Mouse (Mus musculus) CH12.LX (cell line): ENCODE measurements at regions not wholly inside any gene's neighbourhood (a gene's known extent, or its start where the extent isn't known, plus 50 kb on each side); places are given as distances from the start of the nearest gene placed in this dataset.

Experiments used
- DNase-seq: peaks from one replicate; pipeline ENCODE4 v3.0.0-alpha.2; 2013; ENCODE audit errors: extremely low read depth
- H3K27ac ChIP-seq: 2 replicates; pipeline ENCODE4 v1.5.1; 2012; ENCODE audit warnings: low read depth, mild to moderate bottlenecking, control low read depth, moderate library complexity; ENCODE audit not compliant: insufficient read depth
- H3K27me3 ChIP-seq: replicated peaks from 2 replicates; pipeline ENCODE3; 2012; ENCODE audit warnings: inconsistent platforms
- H3K36me3 ChIP-seq, 2 experiments: replicated peaks in 1 of 2; 2 replicates each; pipeline versions ENCODE3 to v1.6.1; 2012; ENCODE audit warnings: inconsistent platforms in 1 of 2, low read length in 1 of 2, mild to moderate bottlenecking in 1 of 2, mixed read lengths in 1 of 2, moderate library complexity in 1 of 2; ENCODE audit not compliant: control insufficient read depth in 1 of 2, insufficient read depth in 1 of 2
- H3K4me1 ChIP-seq, 2 experiments: 2 replicates each; pipeline ENCODE4 v1.6.1; 2012; ENCODE audit warnings: inconsistent platforms in 1 of 2, moderate library complexity in 1 of 2; ENCODE audit not compliant: insufficient read depth in 2 of 2, control insufficient read depth in 1 of 2
- H3K4me2 ChIP-seq: 2 replicates; pipeline ENCODE4 v1.6.1; 2012; ENCODE audit warnings: low read depth, mild to moderate bottlenecking, control low read depth; ENCODE audit not compliant: poor library complexity, insufficient read depth, severe bottlenecking
- H3K4me3 ChIP-seq, 3 experiments: fragments of 150-350 bp in 1 of 3; sonication (generic) in 1 of 3; replicated peaks in 1 of 3; 2 replicates each; pipeline versions ENCODE3 to v1.5.1; 2011 to 2012; ENCODE audit warnings: low read depth in 2 of 3, low read length in 2 of 3, mild to moderate bottlenecking in 2 of 3, moderate library complexity in 2 of 3, control low read depth in 1 of 3, improper control_type of control experiment in 1 of 3, inconsistent platforms in 1 of 3, mixed read lengths in 1 of 3; ENCODE audit not compliant: poor library complexity in 1 of 3
- H3K79me2 ChIP-seq: replicated peaks from 2 replicates; pipeline ENCODE4 v1.6.1; 2012; ENCODE audit warnings: mild to moderate bottlenecking, moderate library complexity; ENCODE audit not compliant: control insufficient read depth, poor library complexity, insufficient read depth, severe bottlenecking; ENCODE audit errors: extremely low read depth
- H3K9ac ChIP-seq: 2 replicates; pipeline ENCODE4 v1.6.1; 2012; ENCODE audit warnings: low read depth, mild to moderate bottlenecking, control low read depth, moderate library complexity; ENCODE audit not compliant: insufficient read depth
- H3K9me3 ChIP-seq: replicated peaks from 2 replicates; pipeline ENCODE3; 2012; ENCODE audit warnings: low read length, inconsistent platforms, mixed read lengths
- E2F4 ChIP-seq: IDR thresholded peaks from 2 replicates; pipeline ENCODE4 v1.6.1; 2011; ENCODE audit warnings: low read depth, low read length, improper control_type of control experiment; ENCODE audit not compliant: insufficient replicate concordance
- ELF1 ChIP-seq: IDR thresholded peaks from 2 replicates; pipeline ENCODE4 v1.6.1; 2014; ENCODE audit warnings: low read depth, mild to moderate bottlenecking, inconsistent platforms, low read length, improper control_type of control experiment
- ETS1 ChIP-seq: conservative IDR thresholded peaks from 2 replicates; pipeline ENCODE4 v1.6.1; 2012; ENCODE audit warnings: low read depth, mild to moderate bottlenecking, inconsistent platforms, low read length, improper control_type of control experiment, moderate library complexity
- GABPA ChIP-seq: IDR thresholded peaks from 2 replicates; pipeline ENCODE4 v1.6.1; 2012; ENCODE audit warnings: low read depth, low read length, improper control_type of control experiment, inconsistent platforms; ENCODE audit not compliant: insufficient replicate concordance
- HCFC1 ChIP-seq: IDR thresholded peaks from 2 replicates; pipeline ENCODE4 v1.6.1; 2012; ENCODE audit warnings: low read depth, mild to moderate bottlenecking, inconsistent platforms, low read length, improper control_type of control experiment
- IRF4 ChIP-seq: IDR thresholded peaks from 2 replicates; pipeline ENCODE4 v1.6.1; 2014; ENCODE audit warnings: low read depth, mild to moderate bottlenecking, inconsistent platforms, low read length, improper control_type of control experiment
- JUN ChIP-seq: IDR thresholded peaks from 2 replicates; pipeline ENCODE4 v1.6.1; 2011; ENCODE audit warnings: low read depth, mild to moderate bottlenecking, low read length, improper control_type of control experiment, moderate library complexity; ENCODE audit not compliant: insufficient read depth
- JUND ChIP-seq: conservative IDR thresholded peaks from 2 replicates; pipeline ENCODE4 v1.6.1; 2011; ENCODE audit warnings: low read depth, low read length, improper control_type of control experiment
- KAT2A ChIP-seq: IDR thresholded peaks from 2 replicates; pipeline ENCODE4 v1.6.1; 2012; ENCODE audit warnings: low read length, improper control_type of control experiment, inconsistent platforms; ENCODE audit not compliant: insufficient replicate concordance
- MAFK ChIP-seq: IDR thresholded peaks from 2 replicates; pipeline ENCODE4 v1.6.1; 2011; ENCODE audit warnings: low read length, improper control_type of control experiment; ENCODE audit not compliant: insufficient replicate concordance
- MAX ChIP-seq: IDR thresholded peaks from 2 replicates; pipeline ENCODE4 v1.6.1; 2011; ENCODE audit warnings: low read length, improper control_type of control experiment
- MAZ ChIP-seq: IDR thresholded peaks from 2 replicates; pipeline ENCODE4 v1.6.1; 2012; ENCODE audit warnings: low read depth, mild to moderate bottlenecking, inconsistent platforms, low read length, improper control_type of control experiment, moderate library complexity
- MEF2A ChIP-seq: IDR thresholded peaks from 2 replicates; pipeline ENCODE4 v1.6.1; 2014; ENCODE audit warnings: low read depth, mild to moderate bottlenecking, inconsistent platforms, low read length, improper control_type of control experiment, borderline replicate concordance
- MXI1 ChIP-seq: IDR thresholded peaks from 2 replicates; pipeline ENCODE4 v1.6.1; 2011; ENCODE audit warnings: mild to moderate bottlenecking, low read depth, low read length, improper control_type of control experiment
- MYC ChIP-seq: IDR thresholded peaks from 2 replicates; pipeline ENCODE4 v1.6.1; 2011; ENCODE audit warnings: low read depth, mild to moderate bottlenecking, improper control_type of control experiment, low read length
- NRF1 ChIP-seq: IDR thresholded peaks from 2 replicates; pipeline ENCODE4 v1.6.1; 2014; ENCODE audit warnings: low read depth, mild to moderate bottlenecking, inconsistent platforms, low read length, improper control_type of control experiment, moderate library complexity
- POLR2A ChIP-seq: IDR thresholded peaks from 2 replicates; pipeline ENCODE4 v1.6.1; 2011; ENCODE audit warnings: low read depth, mild to moderate bottlenecking, improper control_type of control experiment, low read length
- RAD21 ChIP-seq: IDR thresholded peaks from 2 replicates; pipeline ENCODE4 v1.6.1; 2011; ENCODE audit warnings: low read depth, mild to moderate bottlenecking, low read length, improper control_type of control experiment, moderate library complexity
- RCOR1 ChIP-seq: conservative IDR thresholded peaks from 2 replicates; pipeline ENCODE4 v1.6.1; 2012; ENCODE audit warnings: low read depth, mild to moderate bottlenecking, inconsistent platforms, low read length, improper control_type of control experiment
- SIN3A ChIP-seq: IDR thresholded peaks from 2 replicates; pipeline ENCODE4 v1.6.1; 2012; ENCODE audit warnings: low read length, improper control_type of control experiment, inconsistent platforms
- UBTF ChIP-seq: IDR thresholded peaks from 2 replicates; pipeline ENCODE4 v1.6.1; 2012; ENCODE audit warnings: low read depth, mild to moderate bottlenecking, inconsistent platforms, low read length, improper control_type of control experiment, moderate library complexity
- ZC3H11A ChIP-seq: IDR thresholded peaks from 2 replicates; pipeline ENCODE4 v1.6.1; 2012; ENCODE audit warnings: low read depth, mild to moderate bottlenecking, inconsistent platforms, low read length, improper control_type of control experiment
- ZKSCAN1 ChIP-seq: IDR thresholded peaks from 2 replicates; pipeline ENCODE4 v1.6.1; 2012; ENCODE audit warnings: low read depth, inconsistent platforms, low read length, improper control_type of control experiment, borderline replicate concordance
- ZMIZ1 ChIP-seq: IDR thresholded peaks from 2 replicates; pipeline ENCODE4 v1.6.1; 2012; ENCODE audit warnings: low read depth, mild to moderate bottlenecking, inconsistent platforms, low read length, improper control_type of control experiment
- ZNF384 ChIP-seq: IDR thresholded peaks from 2 replicates; pipeline ENCODE4 v1.6.1; 2012; ENCODE audit warnings: low read depth, low read length, improper control_type of control experiment, inconsistent platforms
- dilution Hi-C: fragments of 300-500 bp; cut with MboI; formaldehyde crosslinking; loops from 2 replicates; pipeline ENCODE4 v1.14.3; 2020; ENCODE audit warnings: low sequenced_read_pairs; ENCODE audit not compliant: extremely low pct_unique_long_range_greater_than_20kb, extremely low pct_ligation_motif_present
- in situ Hi-C: fragments of 300-500 bp; cut with MboI; formaldehyde crosslinking; loops from 3 replicates; pipeline ENCODE4 v1.14.3; 2019; ENCODE audit warnings: low sequenced_read_pairs, low pct_ligation_motif_present, low pct_unique_long_range_greater_than_20kb, mixed read lengths

DNA sequence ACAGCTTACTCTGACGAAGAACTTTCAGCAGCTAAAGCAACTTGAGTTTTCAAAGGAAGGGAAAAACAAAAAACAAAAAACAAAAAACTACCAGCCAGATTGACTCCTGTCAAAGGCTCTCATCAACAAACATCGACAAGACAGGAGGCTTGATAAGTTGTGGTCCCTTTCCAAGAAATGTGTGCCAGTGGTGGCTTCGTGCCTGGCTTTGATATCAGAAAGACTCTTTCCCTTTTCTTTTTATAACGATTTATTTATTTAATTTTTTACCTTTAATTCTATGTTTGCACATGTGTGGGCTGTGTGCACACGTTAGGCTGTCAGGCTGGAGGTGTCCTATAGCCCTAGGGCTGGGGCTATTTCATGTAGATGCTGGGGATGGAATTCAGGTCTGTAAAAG lies 60.4 kb downstream of the Dact1 start:
- H3K79me2 ChIP-seq: no peaks in the 10 kb centered on the region
- in situ Hi-C loops (no loop called here), dilution Hi-C loops (no loop called here)
- no peaks in the 10 kb centered on the region for H3K4me1 ChIP-seq
- H3K27me3 ChIP-seq: no peaks in the 10 kb centered on the region
- no peak overlapping the region for H3K4me3 ChIP-seq
- H3K9ac ChIP-seq: no peak overlapping the region
- H3K9me3 ChIP-seq: no peaks in the 10 kb centered on the region
- DNase-seq: no peak
- H3K4me2 ChIP-seq: no peak overlapping the region
- no peak overlapping the region for H3K27ac ChIP-seq
- TF ChIP-seq ETS1: no peak
- TF ChIP-seq MXI1: no peak
- no peak for TF ChIP-seq ZMIZ1
- TF ChIP-seq ZNF384: no peak
- TF ChIP-seq KAT2A: no peak
- no peak for TF ChIP-seq POLR2A
- no peak for TF ChIP-seq ELF1
- no peak for TF ChIP-seq ZKSCAN1
- TF ChIP-seq ZC3H11A: no peak
- no peak for TF ChIP-seq HCFC1
- no peak for TF ChIP-seq UBTF
- TF ChIP-seq JUND: no peak
- no peak for TF ChIP-seq MAX
- TF ChIP-seq GABPA: no peak
- no peak for TF ChIP-seq MAFK
- no peak for TF ChIP-seq NRF1
- no peak for TF ChIP-seq IRF4
- no peak for TF ChIP-seq MAZ
- TF ChIP-seq RCOR1: no peak
- TF ChIP-seq E2F4: no peak
- no peaks in the 10 kb centered on the region for H3K36me3 ChIP-seq

DNA sequence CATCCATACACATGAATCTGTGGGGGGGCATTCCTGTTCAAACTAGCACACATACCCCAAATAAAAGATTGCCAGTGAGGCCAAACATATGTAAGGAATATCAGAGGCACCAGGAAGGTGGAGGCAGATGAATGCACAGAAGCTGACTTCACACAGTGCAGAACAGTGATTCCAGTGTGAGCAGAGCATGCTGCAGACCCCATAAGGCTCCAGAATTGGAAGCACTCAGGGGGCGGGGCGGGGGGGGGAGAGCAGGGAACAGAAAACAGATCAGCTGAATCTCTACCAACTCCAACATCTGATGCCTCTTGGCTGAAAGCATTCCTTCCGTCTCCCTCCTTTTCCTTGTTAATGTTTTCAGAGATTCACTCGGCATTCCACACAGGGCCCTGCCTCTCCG lies 62.3 kb downstream of the Dact1 start:
- Histone ChIP-seq H3K27ac (no peak overlapping the region), H3K4me3 (no peak overlapping the region), H3K9me3 (no peaks in the 10 kb centered on the region), H3K4me1 (peaks cover 0 to 9% of the 10 kb centered on the region in 2 experiments; a peak in 2 of 4 replicates), H3K27me3 (no peaks in the 10 kb centered on the region), H3K4me2 (no peak overlapping the region), H3K36me3 (no peaks in the 10 kb centered on the region), H3K9ac (no peak overlapping the region), H3K79me2 (no peaks in the 10 kb centered on the region)
- in situ Hi-C loops: no loop called here
- dilution Hi-C loops: no loop called here
- TF ChIP-seq JUN (no peak), ZNF384 (no peak), MYC (no peak), GABPA (no peak), SIN3A (no peak), RAD21 (no peak), KAT2A (no peak), IRF4 (no peak), MEF2A (no peak)
- no peak for DNase-seq
